Mouse (Mus musculus): ENCODE results near the gene Rps6kb1.

DNA sequence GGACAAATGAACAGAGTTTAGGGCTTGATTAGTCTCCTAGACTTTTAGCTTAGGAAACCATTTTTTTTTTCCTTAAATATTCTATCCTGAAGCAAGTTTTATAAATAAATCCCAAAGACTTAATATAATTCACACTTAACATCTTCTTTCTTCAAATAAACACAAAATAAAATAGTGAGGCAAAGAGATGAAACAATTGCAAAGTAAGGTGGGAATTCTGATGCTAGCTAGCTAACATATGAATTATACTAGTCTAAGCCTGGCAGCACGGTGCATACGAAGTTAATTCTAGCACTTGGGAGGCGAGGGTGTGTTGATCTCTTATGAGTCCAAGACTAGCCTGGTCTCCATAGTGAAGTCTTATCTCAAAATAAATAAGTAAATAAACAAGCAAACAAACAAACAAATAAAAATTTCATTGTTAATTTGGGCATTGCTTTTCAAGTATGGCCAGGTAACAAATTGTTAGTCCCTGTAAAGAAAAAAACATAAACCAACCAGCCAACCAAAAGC is 38.8 kb upstream of the Rps6kb1 start:
- TF ChIP-seq CTCF (IDR thresholded peaks at IDR 0.05; ENCODE audit: control insufficient read depth, insufficient read depth, insufficient read length) (no peak), CEBPB (IDR thresholded peaks at IDR 0.05; ENCODE audit: low read depth) (no peak), USF1 (IDR thresholded peaks at IDR 0.05; ENCODE audit: low read depth) (no peak)
